Mouse (Mus musculus): Measurements from ENCODE around the gene Eif3c. TPM values are rescaled to one million over a fixed set of nuclear protein-coding genes. Genes with fewer than 3 reads are reported as not detected.

Eif3c gene
- polyA plus RNA-seq, 1 experiment from 2014 or later, result 191 TPM

- Histone ChIP-seq H3K4me2 (ENCODE audit: low read depth) (no peak overlapping the region), H3K4me1 (ENCODE audit: control insufficient read depth, insufficient read depth, low read length) (peaks cover 6% of the 10 kb centered on the region), H3K9ac (ENCODE audit: low read length) (no peak overlapping the region), H3K27me3 (ENCODE audit: control insufficient read depth, insufficient read depth, low read length) (no peaks in the 10 kb centered on the region), H3K27ac (ENCODE audit: low read depth, low read length) (no peak overlapping the region), H3K9me3 (ENCODE audit: control insufficient read depth, low read length) (no peaks in the 10 kb centered on the region), H3K4me3 (ENCODE audit: low read depth, low read length) (no peak overlapping the region), H3K36me3 (ENCODE audit: control insufficient read depth, insufficient read depth, low read length) (peaks cover 64% of the 10 kb centered on the region)
- no peak for ATAC-seq (ENCODE audit: insufficient read depth, low FRiP score, low TSS enrichment)
- DNase-seq (ENCODE audit: low spot score), result no peak
- WGBS, result 84% methylated on average over 5 of the region's 5 CpGs
These were observed 69.7 kb downstream of the Eif3c start for GRCm38 (mm10) chr7:126496475-126496874.

Small RNAs within 50 kb of the gene (microRNA-seq; reads per million reads assigned to microRNA genes)
- not detected for gene Mir7059

Other genes starting within 250 kb of the Eif3c start
- 1.9 and 2.6 TPM in 2 replicates for gene Lat, start 196.8 kb downstream of the Eif3c start, polyA plus RNA-seq (2014; fragmentation: Nextera tagmentation; extraction: Ambion mirVana)
- 53.0 and 54.0 TPM in 2 replicates for gene Spns1, start 189.0 kb downstream of the Eif3c start, polyA plus RNA-seq (2014; fragmentation: Nextera tagmentation; extraction: Ambion mirVana)
- gene Nfatc2ip, start 169.7 kb downstream of the Eif3c start, polyA plus RNA-seq (2014; fragmentation: Nextera tagmentation; extraction: Ambion mirVana), result 4.4 and 5.5 TPM in 2 replicates
- gene Cd19, start 151.5 kb downstream of the Eif3c start, polyA plus RNA-seq (2014; fragmentation: Nextera tagmentation; extraction: Ambion mirVana), result not detected in 2 replicates
- gene Rabep2, start 137.7 kb downstream of the Eif3c start, polyA plus RNA-seq (2014; fragmentation: Nextera tagmentation; extraction: Ambion mirVana), result 21.4 and 23.2 TPM in 2 replicates
- 19.0 and 20.1 TPM in 2 replicates for gene Atp2a1, start 103.3 kb downstream of the Eif3c start, polyA plus RNA-seq (2014; fragmentation: Nextera tagmentation; extraction: Ambion mirVana)
- gene Sh2b1, start 91.0 kb downstream of the Eif3c start, polyA plus RNA-seq (2014; fragmentation: Nextera tagmentation; extraction: Ambion mirVana), result 51.5 and 55.5 TPM in 2 replicates
- 160 and 167 TPM in 2 replicates for gene Tufm, start 79.0 kb downstream of the Eif3c start, polyA plus RNA-seq (2014; fragmentation: Nextera tagmentation; extraction: Ambion mirVana)
- 62.2 and 64.2 TPM in 2 replicates for gene Atxn2l, start 63.0 kb downstream of the Eif3c start, polyA plus RNA-seq (2014; fragmentation: Nextera tagmentation; extraction: Ambion mirVana)
- gene Apobr, start 18.5 kb upstream of the Eif3c start, polyA plus RNA-seq (2014; fragmentation: Nextera tagmentation; extraction: Ambion mirVana), result 0.54 and 0.60 TPM in 2 replicates
- gene Cln3, start 19.4 kb upstream of the Eif3c start, polyA plus RNA-seq (2014; fragmentation: Nextera tagmentation; extraction: Ambion mirVana), result 19.8 and 21.7 TPM in 2 replicates
- not detected in 2 replicates for gene Il27, start 28.5 kb upstream of the Eif3c start, polyA plus RNA-seq (2014; fragmentation: Nextera tagmentation; extraction: Ambion mirVana)
- gene Nupr1, start 64.5 kb upstream of the Eif3c start, polyA plus RNA-seq (2014; fragmentation: Nextera tagmentation; extraction: Ambion mirVana), result 1.1 and 1.4 TPM in 2 replicates
- 47.8 and 63.1 TPM in 2 replicates for gene Sgf29, start 82.9 kb upstream of the Eif3c start, polyA plus RNA-seq (2014; fragmentation: Nextera tagmentation; extraction: Ambion mirVana)
- gene Sult1a1, start 110.0 kb upstream of the Eif3c start, polyA plus RNA-seq (2014; fragmentation: Nextera tagmentation; extraction: Ambion mirVana), result not detected in 2 replicates
- 159 and 165 TPM in 2 replicates for gene Bola2, start 129.0 kb upstream of the Eif3c start, polyA plus RNA-seq (2014; fragmentation: Nextera tagmentation; extraction: Ambion mirVana)
- 10.6 and 11.7 TPM in 2 replicates for gene Slx1b, start 129.4 kb upstream of the Eif3c start, polyA plus RNA-seq (2014; fragmentation: Nextera tagmentation; extraction: Ambion mirVana)
- 50.6 and 52.5 TPM in 2 replicates for gene Coro1a, start 141.4 kb upstream of the Eif3c start, polyA plus RNA-seq (2014; fragmentation: Nextera tagmentation; extraction: Ambion mirVana)
- 55.3 and 58.0 TPM in 2 replicates for gene Mapk3, start 193.2 kb upstream of the Eif3c start, polyA plus RNA-seq (2014; fragmentation: Nextera tagmentation; extraction: Ambion mirVana)
- gene Gdpd3, start 199.9 kb upstream of the Eif3c start, polyA plus RNA-seq (2014; fragmentation: Nextera tagmentation; extraction: Ambion mirVana), result 1.2 and 1.5 TPM in 2 replicates
- gene Ypel3, start 210.5 kb upstream of the Eif3c start, polyA plus RNA-seq (2014; fragmentation: Nextera tagmentation; extraction: Ambion mirVana), result 115 and 121 TPM in 2 replicates
- 0.38 and 0.64 TPM in 2 replicates for gene Tbx6, start 215.1 kb upstream of the Eif3c start, polyA plus RNA-seq (2014; fragmentation: Nextera tagmentation; extraction: Ambion mirVana)
- gene Ppp4c, start 226.1 kb upstream of the Eif3c start, polyA plus RNA-seq (2014; fragmentation: Nextera tagmentation; extraction: Ambion mirVana), result 318 and 344 TPM in 2 replicates
- 14.3 and 14.4 TPM in 2 replicates for gene Fam57b, start 231.3 kb upstream of the Eif3c start, polyA plus RNA-seq (2014; fragmentation: Nextera tagmentation; extraction: Ambion mirVana)

All from neural tube, embryonic 11.5 days (tissue).